Mouse (Mus musculus): Measurements from ENCODE around the gene Tbx2. TPM values are rescaled to one million over a fixed set of nuclear protein-coding genes. Genes with fewer than 3 reads are reported as not detected.

Tbx2 gene
- total RNA-seq, 2 experiments from 2014 or later: 14.5 to 17.7 TPM

- DNase-seq (ENCODE audit: low spot score in 2 of 2): no peak
These were observed 8.6 kb upstream of the Tbx2 start for GRCm38 (mm10) chr11:85823794-85824193.

DNA sequence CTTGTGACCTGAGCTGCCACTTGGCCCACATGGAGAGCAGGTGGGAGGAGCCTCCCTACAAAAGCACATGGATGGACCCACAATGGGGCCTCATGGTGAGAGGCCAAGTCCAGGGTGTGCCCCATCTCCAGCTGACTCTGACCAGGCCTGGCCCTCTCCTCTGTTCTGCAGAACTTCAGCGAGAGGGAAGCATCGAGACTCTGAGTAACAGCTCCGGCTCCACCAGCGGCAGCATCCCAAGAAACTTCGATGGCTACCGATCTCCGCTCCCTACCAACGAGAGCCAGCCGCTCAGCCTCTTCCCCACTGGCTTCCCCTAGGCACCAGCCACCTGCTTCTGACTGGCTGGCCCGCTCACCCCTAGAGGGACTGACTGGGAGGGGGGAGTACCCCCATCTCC, 7.3 kb upstream of the Tbx2 start:
- DNase-seq (ENCODE audit: low spot score in 2 of 2): no peak

DNA sequence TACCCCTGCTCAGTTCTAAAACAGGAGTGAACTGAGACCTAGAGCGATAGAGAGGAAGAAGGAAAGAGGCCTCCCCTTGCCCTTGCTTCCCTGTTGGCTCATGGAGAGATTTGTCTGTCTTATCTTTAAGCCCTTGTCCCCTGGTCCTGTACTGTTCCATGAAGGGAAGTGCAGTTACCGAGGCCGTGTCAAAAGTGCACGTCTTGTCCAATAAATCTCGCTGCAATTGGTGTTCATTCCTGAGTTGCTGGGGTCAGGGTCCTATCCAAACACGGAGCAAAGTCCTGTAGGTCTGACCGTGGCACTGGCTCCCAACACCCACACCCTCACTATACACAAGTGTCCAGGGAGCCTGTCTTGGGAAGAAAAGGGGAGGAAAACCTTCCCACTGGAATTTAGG, 6.5 kb upstream of the Tbx2 start:
- no peak for DNase-seq (ENCODE audit: low spot score in 2 of 2)

- no peak for DNase-seq (ENCODE audit: low spot score in 2 of 2)
These were observed 5.0 kb upstream of the Tbx2 start for GRCm38 (mm10) chr11:85827342-85827741.

GRCm38 (mm10) chr11:85828691-85829519, 3.4 kb upstream of the Tbx2 start:
- DNase-seq (ENCODE audit: low spot score in 2 of 2): no peak

DNA sequence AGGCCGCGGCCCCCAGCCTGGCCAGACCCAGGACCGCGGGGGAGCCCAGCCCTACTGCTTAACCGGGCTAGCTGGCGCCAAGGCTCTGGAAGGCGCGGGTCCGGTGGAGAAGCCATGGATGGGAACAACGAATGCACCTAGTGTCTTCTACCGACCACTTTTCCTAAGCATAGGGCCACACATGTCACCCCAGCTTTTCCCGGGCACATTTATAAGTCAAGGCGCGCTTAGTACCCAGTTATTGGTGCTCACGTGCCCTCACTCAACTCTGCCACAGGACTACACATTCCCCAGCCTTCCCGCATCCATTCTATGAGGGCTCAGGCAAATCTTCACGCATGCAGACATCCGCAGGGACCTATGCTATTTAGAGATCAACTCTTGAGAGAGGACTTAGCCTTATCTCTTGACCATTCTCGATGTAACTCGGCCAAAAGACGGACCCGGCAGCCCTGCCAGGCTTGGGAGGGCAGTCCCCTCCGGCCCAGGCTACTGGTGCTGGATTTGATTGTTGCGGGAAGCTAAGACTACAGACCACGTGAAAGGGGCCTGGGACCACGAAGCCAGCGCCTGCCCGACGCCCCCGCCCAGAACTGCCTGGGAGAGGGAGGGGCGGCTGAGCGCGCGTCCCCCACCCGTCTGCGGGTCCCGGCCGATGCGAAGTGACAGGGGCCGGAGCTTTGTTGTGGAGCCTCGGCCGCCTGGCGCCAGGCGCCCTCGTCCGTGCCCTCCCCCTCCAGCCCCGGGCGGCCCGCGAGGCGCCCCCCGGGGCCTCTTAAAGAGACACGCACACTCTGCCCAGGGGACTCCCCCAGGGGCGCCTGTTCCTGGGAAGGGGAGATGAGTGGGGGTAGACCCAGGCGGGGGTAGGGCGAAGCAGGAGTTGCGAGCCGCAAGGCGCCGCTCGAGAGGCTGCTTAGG, 2.6 kb upstream of the Tbx2 start:
- DNase-seq (ENCODE audit: low spot score in 2 of 2): no peak

DNA sequence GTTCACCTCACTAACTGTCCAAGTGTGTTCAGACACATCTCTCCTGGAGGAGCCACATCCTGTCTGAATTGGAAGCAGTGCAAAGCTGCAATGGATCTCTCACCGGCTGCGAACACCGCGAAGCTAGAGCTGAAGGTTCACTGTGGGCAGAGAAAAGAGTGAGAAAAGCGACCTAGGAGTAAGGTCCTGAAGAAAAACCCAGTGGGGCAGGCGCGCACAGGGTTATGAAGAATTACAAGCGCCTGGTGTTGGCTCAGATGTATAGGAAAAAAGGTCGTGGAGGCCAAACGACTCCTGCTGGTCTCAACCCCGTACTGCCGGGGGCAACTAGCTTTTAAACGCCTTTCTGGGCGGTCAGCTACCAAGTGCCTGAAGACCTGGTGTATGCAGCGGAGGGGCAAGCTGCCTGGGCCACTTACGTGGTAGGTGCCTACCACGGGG, 1.4 kb upstream of the Tbx2 start:
- no peak for DNase-seq (ENCODE audit: low spot score in 2 of 2)

DNA sequence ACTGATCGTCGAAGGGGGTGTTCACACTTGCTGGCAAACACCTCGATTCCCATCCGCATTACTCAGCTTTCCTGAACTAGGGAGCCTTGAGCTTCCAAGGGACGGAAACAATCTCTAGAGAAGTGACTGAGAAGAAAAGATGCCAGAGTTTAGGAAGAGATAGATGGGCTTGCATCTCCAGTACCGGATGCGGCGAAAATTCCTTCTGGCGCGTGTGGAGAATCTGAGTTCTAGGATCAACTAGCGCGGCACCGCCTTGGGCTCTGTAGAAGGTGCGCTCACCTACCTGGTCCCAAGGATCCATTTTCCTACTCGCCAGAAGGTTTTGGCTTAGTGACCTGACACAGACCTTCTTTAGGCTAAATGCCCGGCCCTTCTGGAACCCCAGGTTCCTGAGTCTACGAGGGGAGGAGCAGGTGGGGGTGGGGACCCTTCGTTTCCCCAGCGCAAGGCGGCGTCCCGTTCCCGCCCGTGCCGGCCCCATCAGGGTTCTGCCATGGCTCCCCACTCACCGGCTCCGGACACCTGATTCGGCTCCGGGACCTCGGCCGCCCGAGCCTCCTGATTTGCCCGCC, 608 bp upstream of the Tbx2 start:
- no peak for DNase-seq (ENCODE audit: low spot score in 2 of 2)

- DNase-seq (ENCODE audit: low spot score in 2 of 2): no peak
These were observed 750 bp downstream of the Tbx2 start for GRCm38 (mm10) chr11:85833081-85833521.

GRCm38 (mm10) chr11:85833761-85834385, 1.5 kb downstream of the Tbx2 start:
- no peak for DNase-seq (ENCODE audit: low spot score in 2 of 2)

- no peak for DNase-seq (ENCODE audit: low spot score in 2 of 2)
These were observed 2.1 kb downstream of the Tbx2 start for GRCm38 (mm10) chr11:85834386-85834931.

DNA sequence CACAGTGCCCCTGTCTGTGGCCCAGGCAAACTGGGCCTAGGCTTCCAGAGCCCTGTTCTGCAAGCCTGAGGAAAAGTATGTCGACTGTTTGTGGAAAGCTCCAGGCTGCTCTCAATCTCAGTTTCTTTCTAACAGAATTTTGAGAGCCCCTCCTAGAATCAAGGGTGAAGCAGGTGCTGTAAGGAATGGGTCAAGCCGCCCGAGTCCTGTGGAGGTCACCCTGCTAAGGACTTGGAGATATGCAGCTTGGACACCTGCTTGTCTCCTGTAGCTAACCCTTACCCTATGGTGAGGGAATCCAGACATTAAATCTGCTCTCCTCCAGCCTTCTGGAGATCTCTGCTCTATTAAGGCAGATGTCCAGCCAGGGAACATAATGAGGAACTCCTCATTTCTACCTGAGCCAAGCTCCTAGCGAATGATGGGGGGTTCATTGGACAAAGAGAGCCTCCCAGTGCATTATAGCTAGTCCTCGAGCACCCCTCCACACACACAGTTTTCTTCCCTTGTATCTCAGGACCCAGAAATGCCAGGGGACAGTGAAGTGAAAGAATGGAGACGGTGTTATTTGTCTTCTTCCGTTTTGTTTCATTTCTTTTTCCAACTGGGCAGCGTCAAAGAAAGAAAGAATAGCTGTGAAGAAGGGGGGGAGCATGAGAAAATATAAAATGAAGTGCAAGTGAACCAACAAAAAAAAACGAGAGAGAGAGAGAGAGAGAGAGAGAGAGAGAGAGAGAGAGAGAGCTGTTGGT, 2.8 kb downstream of the Tbx2 start:
- no peak for DNase-seq (ENCODE audit: low spot score in 2 of 2)

GRCm38 (mm10) chr11:85835753-85836522, 3.6 kb downstream of the Tbx2 start:
- no peak for DNase-seq (ENCODE audit: low spot score in 2 of 2)

DNA sequence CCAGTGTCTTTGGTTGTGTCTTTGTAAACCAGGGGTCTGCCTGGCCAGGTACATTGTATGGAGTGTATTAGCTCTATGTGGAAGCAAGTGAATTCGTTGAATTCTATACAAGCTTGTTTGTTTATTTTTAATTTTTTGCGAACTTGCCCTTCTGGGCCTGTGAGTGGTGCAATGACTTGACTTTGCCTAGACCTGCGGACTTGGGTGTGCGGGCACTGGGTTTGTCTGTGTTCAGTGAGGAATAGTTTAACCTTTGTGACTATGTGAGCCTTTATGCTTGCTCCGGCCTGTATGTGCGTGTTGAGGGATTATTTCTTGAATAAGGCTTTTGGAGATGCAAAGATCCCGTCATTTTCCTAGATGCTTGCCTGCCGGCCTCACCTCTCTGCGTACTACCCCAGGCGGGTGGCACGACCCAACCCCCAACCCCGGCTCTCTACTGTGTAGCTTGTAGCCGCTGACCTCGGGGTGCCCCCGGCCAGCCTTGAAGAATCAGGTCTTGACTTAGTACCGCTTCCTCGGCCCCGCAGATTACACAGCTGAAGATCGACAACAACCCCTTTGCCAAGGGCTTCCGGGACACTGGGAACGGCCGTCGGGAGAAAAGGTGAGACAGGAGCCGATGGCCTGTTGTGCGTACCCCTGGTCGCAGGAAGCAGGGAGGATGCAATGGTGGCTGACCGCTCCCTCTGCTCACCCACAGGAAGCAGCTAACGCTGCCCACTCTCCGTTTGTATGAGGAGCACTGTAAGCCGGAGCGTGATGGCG, 4.4 kb downstream of the Tbx2 start:
- no peak for DNase-seq (ENCODE audit: low spot score in 2 of 2)

GRCm38 (mm10) chr11:85837291-85837647, 4.9 kb downstream of the Tbx2 start:
- DNase-seq (ENCODE audit: low spot score in 2 of 2): no peak

DNA sequence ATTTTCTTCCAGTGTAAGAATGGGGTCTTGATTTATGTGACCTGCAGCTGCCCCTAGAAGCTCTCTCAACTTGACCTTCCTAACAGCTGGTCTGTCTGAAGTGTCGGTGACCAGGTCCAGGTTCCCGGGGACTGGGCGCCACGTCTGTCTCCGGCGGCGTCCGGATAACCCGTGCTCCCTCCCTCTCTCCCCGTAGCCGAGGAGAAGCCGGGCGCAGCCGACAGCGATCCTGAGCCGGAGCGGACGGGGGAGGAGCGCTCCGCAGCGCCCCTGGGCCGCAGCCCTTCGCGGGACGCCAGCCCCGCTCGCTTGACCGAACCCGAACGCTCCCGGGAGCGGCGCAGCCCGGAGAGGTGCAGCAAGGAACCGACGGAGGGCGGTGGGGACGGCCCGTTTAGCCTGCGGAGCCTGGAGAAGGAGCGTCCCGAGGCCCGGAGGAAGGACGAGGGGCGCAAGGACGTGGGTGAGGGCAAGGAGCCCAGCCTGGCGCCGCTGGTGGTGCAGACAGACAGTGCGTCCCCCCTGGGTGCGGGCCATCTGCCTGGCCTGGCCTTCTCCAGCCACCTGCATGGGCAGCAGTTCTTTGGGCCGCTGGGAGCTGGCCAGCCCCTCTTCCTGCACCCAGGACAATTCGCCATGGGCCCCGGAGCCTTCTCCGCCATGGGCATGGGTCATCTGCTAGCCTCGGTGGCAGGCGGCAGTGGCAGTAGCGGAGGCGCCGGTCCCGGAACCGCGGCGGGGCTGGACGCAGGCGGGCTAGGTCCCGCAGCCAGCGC, 5.5 kb downstream of the Tbx2 start:
- no peak for DNase-seq (ENCODE audit: low spot score in 2 of 2)

DNA sequence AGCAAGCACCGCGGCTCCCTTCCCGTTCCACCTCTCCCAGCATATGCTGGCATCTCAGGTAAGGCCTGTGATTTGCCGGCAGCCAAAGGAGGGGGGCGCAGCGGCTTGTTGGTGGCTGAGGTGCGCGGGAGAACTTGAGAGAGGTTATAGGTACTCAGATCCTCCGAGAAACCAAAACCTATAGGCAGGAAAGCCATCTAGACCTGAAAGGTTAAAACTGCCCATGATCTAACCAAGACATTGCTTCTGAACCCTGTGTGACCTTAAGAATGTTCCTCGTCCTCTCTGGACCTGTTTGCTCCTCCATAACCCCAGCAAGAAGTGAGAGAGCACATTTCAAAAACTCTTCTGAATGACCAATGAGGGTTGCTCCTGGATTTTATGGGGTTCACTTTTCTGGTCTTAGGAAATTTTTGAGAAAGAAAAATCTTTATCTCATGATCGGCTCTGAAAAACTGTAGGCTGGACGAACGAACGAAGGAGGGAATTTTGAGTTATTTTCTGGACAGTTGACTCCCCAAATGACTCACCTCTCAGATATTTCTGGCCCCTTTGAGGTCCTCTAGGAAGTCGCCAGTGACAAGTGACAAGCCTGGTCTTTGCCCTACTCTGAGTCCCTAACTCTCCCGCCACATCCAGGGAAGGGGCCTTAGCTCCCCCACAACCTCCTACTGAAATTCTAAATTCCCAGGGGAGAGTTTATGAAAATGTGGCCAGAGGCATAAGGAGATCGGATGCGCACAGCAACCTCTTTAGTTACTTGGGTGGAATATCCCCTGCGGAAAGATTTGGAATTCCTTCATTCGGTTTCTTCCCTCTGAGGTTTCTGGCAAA, 6.3 kb downstream of the Tbx2 start:
- DNase-seq (ENCODE audit: low spot score in 2 of 2): no peak

Data from adrenal gland, adult 18-20 months (tissue).